Mouse (Mus musculus) 416B (cell line): ENCODE measurements at regions not wholly inside any gene's neighbourhood (a gene's known extent, or its start where the extent isn't known, plus 50 kb on each side); places are given as distances from the start of the nearest gene placed in this dataset.
"Not testable (repeated sequence)": the region's sequence is repeated elsewhere in the genome, so short reads cannot be mapped to it uniquely, and the experiment has no call there.

Experiments
- DNase-seq: peaks from one replicate; pipeline ENCODE4 v3.0.0; 2011; ENCODE audit warnings: low read depth

GRCm38 (mm10) chr3:130828346-130828745 is 98.1 kb upstream of the Rpl34 start:
- no peak for DNase-seq

- DNase-seq: no peak
Measured at GRCm38 (mm10) chr3:130827934-130828333, 97.7 kb upstream of the Rpl34 start.

- DNase-seq: no peak
Measured at GRCm38 (mm10) chr3:130827021-130827420, 96.8 kb upstream of the Rpl34 start.

GRCm38 (mm10) chr3:130819837-130820098 is 89.6 kb upstream of the Rpl34 start:
- no peak for DNase-seq

- no peak for DNase-seq
Measured at GRCm38 (mm10) chr3:130819031-130819836, 89.0 kb upstream of the Rpl34 start.

GRCm38 (mm10) chr3:130818467-130819030 is 88.4 kb upstream of the Rpl34 start:
- DNase-seq: peak; percentile 65

GRCm38 (mm10) chr3:130809696-130810665 is 79.8 kb upstream of the Rpl34 start:
- DNase-seq: peak; percentile 63

- DNase-seq: no peak
Measured at GRCm38 (mm10) chr3:130805345-130805744, 75.1 kb upstream of the Rpl34 start.

- DNase-seq: no peak
Measured at GRCm38 (mm10) chr3:130804327-130804662, 74.1 kb upstream of the Rpl34 start.

GRCm38 (mm10) chr3:130803591-130804326 is 73.6 kb upstream of the Rpl34 start:
- no peak for DNase-seq

- DNase-seq: no peak
Measured at GRCm38 (mm10) chr3:130800016-130800415, 69.8 kb upstream of the Rpl34 start.

- not testable (repeated sequence) for DNase-seq
Measured at GRCm38 (mm10) chr3:130797956-130798355, 67.8 kb upstream of the Rpl34 start.

- no peak for DNase-seq
Measured at GRCm38 (mm10) chr3:130796531-130796930, 66.3 kb upstream of the Rpl34 start.

- DNase-seq: no peak
Measured at GRCm38 (mm10) chr3:130795396-130795795, 65.2 kb upstream of the Rpl34 start.

- DNase-seq: peak; percentile 30
Measured at GRCm38 (mm10) chr3:130794142-130794925, 64.1 kb upstream of the Rpl34 start.

GRCm38 (mm10) chr3:130780706-130781240 is 50.6 kb upstream of the Rpl34 start:
- no peak for DNase-seq
